Mouse (Mus musculus): ENCODE data around the gene Helz2.

Helz2 gene

GRCm38 (mm10) chr2:181237251-181238014, 4.4 kb downstream of the Helz2 start:
- no peak for DNase-seq

GRCm38 (mm10) chr2:181235681-181236566, 5.9 kb downstream of the Helz2 start:
- no peak for DNase-seq

- no peak for DNase-seq
These were observed 7.1 kb downstream of the Helz2 start for GRCm38 (mm10) chr2:181234680-181235079.

- DNase-seq = no peak
These were observed 8.4 kb downstream of the Helz2 start for GRCm38 (mm10) chr2:181233443-181233842.

- DNase-seq = no peak
These were observed 10.7 kb downstream of the Helz2 start for GRCm38 (mm10) chr2:181231171-181231570.

GRCm38 (mm10) chr2:181228335-181228734, 13.5 kb downstream of the Helz2 start:
- no peak for DNase-seq

GRCm38 (mm10) chr2:181227122-181227521, 14.7 kb downstream of the Helz2 start:
- no peak for DNase-seq

GRCm38 (mm10) chr2:181224994-181225393, 16.8 kb downstream of the Helz2 start:
- no peak for DNase-seq

- no peak for DNase-seq
These were observed 21.5 kb downstream of the Helz2 start for GRCm38 (mm10) chr2:181220361-181220760.

GRCm38 (mm10) chr2:181219538-181220216, 22.1 kb downstream of the Helz2 start, which contains the start of gene Fndc11:
Gene Fndc11, plus strand, starts transcription at chr2:181220013.
- DNase-seq = peak; percentile 86

GRCm38 (mm10) chr2:181218881-181219485, 22.8 kb downstream of the Helz2 start:
- no peak for DNase-seq

- no peak for DNase-seq
These were observed 25.8 kb downstream of the Helz2 start for GRCm38 (mm10) chr2:181216037-181216436.

- DNase-seq = peak; percentile 41
These were observed 28.8 kb downstream of the Helz2 start, which contains the start of gene Srms for GRCm38 (mm10) chr2:181213021-181213445. Gene Srms, minus strand, starts transcription at chr2:181213185.

- no peak for DNase-seq
These were observed 29.3 kb downstream of the Helz2 start for GRCm38 (mm10) chr2:181212389-181213020.

GRCm38 (mm10) chr2:181206118-181206517, 35.7 kb downstream of the Helz2 start:
- no peak for DNase-seq

- no peak for DNase-seq
These were observed 36.1 kb downstream of the Helz2 start for GRCm38 (mm10) chr2:181205678-181206077.

GRCm38 (mm10) chr2:181202886-181203285, 38.9 kb downstream of the Helz2 start:
- DNase-seq = no peak

GRCm38 (mm10) chr2:181202422-181202821, 39.4 kb downstream of the Helz2 start, which contains the start of gene Ptk6:
Gene Ptk6, minus strand, starts transcription at chr2:181202789.
- no peak for DNase-seq

GRCm38 (mm10) chr2:181201606-181202005, 40.2 kb downstream of the Helz2 start:
- no peak for DNase-seq

- DNase-seq = peak; percentile 72
These were observed 45.1 kb downstream of the Helz2 start for GRCm38 (mm10) chr2:181196628-181197300.

GRCm38 (mm10) chr2:181193044-181193443, 48.8 kb downstream of the Helz2 start:
- no peak for DNase-seq

All from kidney, adult 11 months (tissue).